Mouse (Mus musculus) C2C12 (cell line): ENCODE results near the gene Plxna2. TPM values are rescaled to one million over a fixed set of nuclear protein-coding genes. Genes with fewer than 3 reads are reported as not detected.

Source experiments
- H3K27me3 ChIP-seq: one replicate; pipeline ENCODE4 v1.6.1; 2011; ENCODE audit not compliant: control insufficient read depth, insufficient read depth, insufficient read length
- H3K36me3 ChIP-seq: one replicate; pipeline ENCODE4 v1.6.1; 2011; ENCODE audit not compliant: control insufficient read depth, insufficient read depth
- H3K4me3 ChIP-seq: one replicate; pipeline ENCODE4 v1.5.1; 2011; ENCODE audit warnings: mild to moderate bottlenecking, control low read depth; ENCODE audit not compliant: poor library complexity, insufficient read depth, severe bottlenecking
- H3K79me2 ChIP-seq: one replicate; pipeline ENCODE4 v1.6.1; 2011; ENCODE audit not compliant: control insufficient read depth, insufficient read depth
- H3K79me3 ChIP-seq: one replicate; pipeline ENCODE4 v1.6.1; 2011; ENCODE audit warnings: low read depth, control low read depth
- H3ac ChIP-seq: one replicate; pipeline ENCODE3; 2011; ENCODE audit warnings: low read depth; ENCODE audit not compliant: control insufficient read depth, insufficient read length
- CEBPB ChIP-seq: IDR thresholded peaks from one replicate; pipeline ENCODE4 v1.6.1; 2011; ENCODE audit warnings: low read depth, mild to moderate bottlenecking, control low read depth, moderate library complexity
- CTCF ChIP-seq: IDR thresholded peaks from one replicate; pipeline ENCODE4 v1.5.1; 2011; ENCODE audit not compliant: control insufficient read depth, insufficient read depth, insufficient read length
- FOSL1 ChIP-seq: IDR thresholded peaks from one replicate; pipeline ENCODE4 v1.8.0; 2011; ENCODE audit warnings: mild to moderate bottlenecking, low read length; ENCODE audit not compliant: poor library complexity, insufficient read depth, severe bottlenecking
- MAX ChIP-seq: IDR thresholded peaks from one replicate; pipeline ENCODE4 v1.6.1; 2011; ENCODE audit warnings: mild to moderate bottlenecking, control low read depth
- MYOD1 ChIP-seq: IDR thresholded peaks from one replicate; pipeline ENCODE4 v1.6.1; 2011; ENCODE audit warnings: low read depth; ENCODE audit not compliant: control insufficient read depth, insufficient read length
- MYOG ChIP-seq: IDR thresholded peaks from one replicate; pipeline ENCODE4 v1.6.1; 2011; ENCODE audit not compliant: control insufficient read depth, insufficient read length; ENCODE audit errors: extremely low read depth
- USF1 ChIP-seq: IDR thresholded peaks from one replicate; pipeline ENCODE4 v1.6.1; 2011; ENCODE audit warnings: low read depth, mild to moderate bottlenecking, control low read depth, moderate library complexity
- polyA plus RNA-seq: library from polyadenylated mRNA; unstranded; fragments of >200 nt; fragmentation: generic; extraction: Trizol; gene quantifications from one replicate; pipeline ENCODE4 v1.2.1, GENCODE M21; 2012; ENCODE audit warnings: missing spikeins

Gene Plxna2
- polyA plus RNA-seq, 1 experiment = 4.2 TPM

DNA sequence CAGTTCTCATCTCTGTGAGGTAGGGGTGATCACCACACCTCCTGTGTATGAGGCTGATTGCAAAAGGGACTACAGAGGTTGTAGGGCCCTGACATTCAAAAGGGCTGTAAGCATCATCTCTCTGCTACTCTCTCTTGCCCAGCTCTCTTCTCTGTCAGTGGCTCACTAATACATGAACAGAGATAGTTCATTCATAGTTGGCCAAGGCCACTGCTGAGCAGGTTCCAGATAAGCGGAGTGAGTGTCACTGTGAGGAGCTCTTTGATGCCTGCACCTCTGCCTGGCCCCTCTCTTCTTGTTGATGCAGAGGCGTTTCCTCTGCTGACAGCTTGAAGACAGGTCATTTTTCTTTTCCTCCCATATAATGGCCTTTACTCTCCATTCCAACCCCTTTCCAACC is 62.1 kb downstream of the Plxna2 start:
- Histone ChIP-seq H3K27me3 (no peaks in the 10 kb centered on the region), H3ac (no peak overlapping the region), H3K4me3 (no peak overlapping the region), H3K79me2 (no peaks in the 10 kb centered on the region), H3K36me3 (no peaks in the 10 kb centered on the region), H3K79me3 (no peaks in the 10 kb centered on the region)
- TF ChIP-seq MYOD1 (no peak), FOSL1 (no peak), MYOG (no peak), CEBPB (no peak), MAX (no peak), USF1 (no peak), CTCF (no peak)

DNA sequence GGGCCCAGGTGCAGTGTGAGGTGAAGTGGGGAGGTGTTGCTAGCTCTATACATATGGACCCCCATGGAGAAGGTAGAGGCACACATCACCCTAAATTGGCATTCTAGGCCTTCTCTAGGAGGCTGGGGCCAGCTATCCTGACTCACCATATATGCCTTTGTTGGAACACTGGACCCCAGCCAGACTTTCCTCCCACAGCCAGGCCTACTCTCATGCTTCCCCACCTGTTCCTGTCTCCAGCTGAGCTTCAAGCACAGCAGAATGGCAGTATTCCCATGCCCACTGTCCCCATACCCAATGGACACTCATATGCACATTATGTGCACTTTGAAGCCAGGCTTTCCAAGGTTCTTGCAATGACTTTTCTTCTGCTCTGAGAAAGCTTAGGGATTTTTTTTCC is 64.0 kb downstream of the Plxna2 start:
- H3K4me3 ChIP-seq = no peak overlapping the region
- no peaks in the 10 kb centered on the region for H3K27me3 ChIP-seq
- H3K36me3 ChIP-seq = no peaks in the 10 kb centered on the region
- no peaks in the 10 kb centered on the region for H3K79me2 ChIP-seq
- TF ChIP-seq CEBPB (no peak), CTCF (no peak), MYOD1 (peak; percentile 56), FOSL1 (no peak), MAX (no peak), MYOG (no peak), USF1 (no peak)
- no peak overlapping the region for H3ac ChIP-seq
- no peaks in the 10 kb centered on the region for H3K79me3 ChIP-seq

DNA sequence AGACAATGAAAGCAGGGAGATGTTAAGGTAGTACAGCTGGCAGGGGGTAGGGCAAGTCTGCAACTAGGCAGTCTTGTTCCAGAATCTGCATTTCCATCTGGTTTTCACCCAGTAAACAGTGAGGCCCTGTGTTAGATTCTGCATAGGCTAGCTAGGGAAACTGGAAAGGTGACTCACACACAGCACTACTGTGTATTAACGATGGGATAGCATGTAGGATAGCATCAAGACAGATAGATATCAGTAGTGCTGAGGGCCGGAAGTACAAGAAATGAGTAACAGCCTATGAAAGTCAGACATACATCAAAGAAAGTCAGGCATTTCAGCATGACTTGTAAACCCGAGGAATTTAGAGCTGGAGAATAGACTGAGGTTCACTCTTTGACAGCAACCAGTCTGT is 65.1 kb downstream of the Plxna2 start:
- TF ChIP-seq MAX (no peak), CTCF (no peak)

DNA sequence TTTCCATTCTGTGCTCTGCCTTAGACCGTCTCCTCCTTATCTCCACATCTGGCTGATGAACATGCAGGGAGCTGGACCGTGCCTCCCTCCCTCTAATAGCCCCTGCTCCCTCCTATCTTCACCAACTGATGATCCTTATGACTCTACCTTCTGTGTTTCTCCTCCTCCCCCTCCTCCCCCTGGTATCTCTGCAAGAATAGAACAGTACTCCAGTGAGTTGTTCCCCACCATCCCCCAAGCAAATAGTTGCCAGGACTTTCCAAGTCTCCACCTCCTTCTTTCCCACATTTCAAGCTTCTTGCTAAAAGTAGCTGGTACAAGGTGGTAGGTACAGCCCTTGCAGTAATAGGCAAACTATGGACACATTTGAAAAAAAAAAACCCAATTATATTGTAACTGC is 67.9 kb downstream of the Plxna2 start:
- TF ChIP-seq CEBPB = no peak
- TF ChIP-seq USF1 = no peak
- no peak for TF ChIP-seq MAX
- TF ChIP-seq CTCF = no peak
- no peak for TF ChIP-seq MYOG
- no peak for TF ChIP-seq MYOD1
- TF ChIP-seq FOSL1 = no peak
- H3K79me2 ChIP-seq = no peaks in the 10 kb centered on the region
- no peaks in the 10 kb centered on the region for H3K27me3 ChIP-seq
- no peaks in the 10 kb centered on the region for H3K79me3 ChIP-seq
- no peaks in the 10 kb centered on the region for H3K36me3 ChIP-seq
- H3ac ChIP-seq = no peak overlapping the region
- H3K4me3 ChIP-seq = no peak overlapping the region

More for the DNA sequence above, 65.1 kb downstream of the Plxna2 start:
- H3K36me3 ChIP-seq = no peaks in the 10 kb centered on the region
- H3K79me2 ChIP-seq = no peaks in the 10 kb centered on the region
- H3K79me3 ChIP-seq = no peaks in the 10 kb centered on the region
- H3ac ChIP-seq = no peak overlapping the region
- H3K27me3 ChIP-seq = no peaks in the 10 kb centered on the region
- no peak overlapping the region for H3K4me3 ChIP-seq

DNA sequence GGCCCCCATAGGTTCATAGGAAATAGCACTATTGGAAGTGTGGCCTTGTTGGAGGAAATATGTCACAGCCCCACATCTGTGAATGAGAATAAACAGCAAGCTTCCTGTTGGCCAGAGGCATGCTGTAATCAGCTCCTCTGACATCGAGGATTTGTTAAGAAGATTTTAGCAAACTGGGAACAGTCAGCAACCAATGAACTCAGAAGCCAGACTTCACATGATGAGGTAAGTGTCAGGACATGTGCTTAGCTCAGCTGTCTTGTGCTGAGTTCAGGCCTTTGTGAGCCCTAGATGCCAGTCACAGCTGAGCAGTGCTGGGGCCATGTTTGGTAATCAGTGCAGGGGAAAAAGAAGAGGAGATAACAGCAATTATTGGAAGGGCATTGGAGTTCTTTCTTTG is 69.7 kb downstream of the Plxna2 start:
- H3K4me3 ChIP-seq = no peak overlapping the region
- no peaks in the 10 kb centered on the region for H3K27me3 ChIP-seq
- H3ac ChIP-seq = no peak overlapping the region
- TF ChIP-seq MYOD1 (no peak), FOSL1 (no peak), MYOG (no peak), MAX (no peak), USF1 (no peak), CTCF (no peak), CEBPB (no peak)
- no peaks in the 10 kb centered on the region for H3K36me3 ChIP-seq
- H3K79me2 ChIP-seq = no peaks in the 10 kb centered on the region
- no peaks in the 10 kb centered on the region for H3K79me3 ChIP-seq

DNA sequence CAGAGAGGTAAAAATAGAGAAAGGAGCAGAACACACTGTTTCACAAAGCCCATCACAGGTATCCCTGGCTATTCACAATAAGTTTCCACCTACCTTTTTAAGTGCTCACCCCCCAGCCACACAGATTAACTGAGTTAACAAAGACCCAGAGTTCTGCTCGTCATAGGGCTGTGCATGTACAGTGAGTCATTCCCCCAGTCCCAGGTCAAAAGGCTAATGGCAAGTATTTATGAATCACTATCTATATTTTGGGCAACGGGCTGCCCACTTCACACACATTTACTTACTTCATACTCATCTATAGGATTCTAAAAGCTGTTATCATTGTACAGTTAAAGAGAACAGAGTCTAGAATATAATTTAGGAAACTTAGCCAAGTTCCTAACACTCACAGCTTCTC is 70.1 kb downstream of the Plxna2 start:
- Histone ChIP-seq H3K4me3 (no peak overlapping the region), H3ac (no peak overlapping the region), H3K27me3 (no peaks in the 10 kb centered on the region), H3K79me2 (no peaks in the 10 kb centered on the region), H3K36me3 (no peaks in the 10 kb centered on the region), H3K79me3 (no peaks in the 10 kb centered on the region)
- TF ChIP-seq MYOG (no peak), CEBPB (no peak), CTCF (no peak)
